ENCODE assay signal across 8 mouse cellular contexts in genomic region chr11:61760518-61760917, GRCm38 (mm10). TPM values are rescaled to one million over a fixed set of nuclear protein-coding genes. Genes with fewer than 3 reads are reported as not detected.
DNase-seq lines count a peak whose midpoint lies in the region; ATAC-seq and TF ChIP-seq lines count a peak whose summit lies in the region.

No protein-coding gene starts in this region.

- no peaks in the 10 kb centered on the region for H3K9me3 ChIP-seq in heart, embryonic 14.5 days (ENCODE audit: control insufficient read depth, low read length)
- H3K9me3 ChIP-seq in CH12.LX (replicated peaks; ENCODE audit: low read length): no peaks in the 10 kb centered on the region
- H3K9me3 ChIP-seq in embryonic facial prominence, embryonic 11.5 days (replicated peaks; ENCODE audit: control insufficient read depth, low read length): no peaks in the 10 kb centered on the region
- H3K9me3 ChIP-seq in intestine, embryonic 16.5 days (ENCODE audit: control insufficient read depth, low read length): no peaks in the 10 kb centered on the region
- H3K9me3 ChIP-seq in midbrain, embryonic 16.5 days (replicated peaks; ENCODE audit: control insufficient read depth, low read length, poor library complexity, severe bottlenecking): no peaks in the 10 kb centered on the region

- TF ChIP-seq POLR2A in CH12.LX (IDR thresholded peaks at IDR 0.05; ENCODE audit: low read depth, low read length): no peak

- H3K9ac ChIP-seq in heart, embryonic 14.5 days (ENCODE audit: low read length): no peak overlapping the region
- 0 out of 2 replicates have a peak overlapping the region, but pooled peaks have one; percentile 48 for H3K9ac ChIP-seq in CH12.LX (ENCODE audit: insufficient read depth, low read depth)
- no peak overlapping the region for H3K9ac ChIP-seq in embryonic facial prominence, embryonic 11.5 days (replicated peaks; ENCODE audit: low read length)
- no peak overlapping the region for H3K9ac ChIP-seq in intestine, embryonic 16.5 days (ENCODE audit: low read depth, low read length)
- H3K9ac ChIP-seq in midbrain, embryonic 16.5 days (ENCODE audit: low read depth, low read length): no peak overlapping the region

- peak overlapping the region in 1 of 2 experiments; percentile 64; a peak in 1 of 4 replicates for H3K4me3 ChIP-seq in heart, embryonic 14.5 days (ENCODE audit: control insufficient read depth in 1 of 2, insufficient read depth in 1 of 2, low read depth in 1 of 2, low read length in 2 of 2)
- H3K4me3 ChIP-seq in CH12.LX (replicated peaks in 1 of 3; ENCODE audit: low read depth in 2 of 3, low read length in 2 of 3, poor library complexity in 1 of 3): peak overlapping the region; percentile 15 to 98 (median 66)
- no peak overlapping the region for H3K4me3 ChIP-seq in embryonic facial prominence, embryonic 11.5 days (ENCODE audit: low read depth, low read length)
- H3K4me3 ChIP-seq in intestine, embryonic 16.5 days (ENCODE audit: low read length): no peak overlapping the region
- H3K4me3 ChIP-seq in midbrain, embryonic 16.5 days (ENCODE audit: low read depth, low read length): peak overlapping the region; percentile 68

- dilution Hi-C loops in CH12.LX (cut with MboI; ENCODE audit: extremely low pct_ligation_motif_present, extremely low pct_unique_long_range_greater_than_20kb, low sequenced_read_pairs): no loop called here

- H3K4me2 ChIP-seq in heart, embryonic 14.5 days (ENCODE audit: low read length): peak overlapping the region; percentile 70
- peak overlapping the region; percentile 98 for H3K4me2 ChIP-seq in CH12.LX (ENCODE audit: insufficient read depth, low read depth, poor library complexity, severe bottlenecking)
- no peak overlapping the region for H3K4me2 ChIP-seq in embryonic facial prominence, embryonic 11.5 days (ENCODE audit: low read depth, low read length)
- peak overlapping the region; percentile 63 for H3K4me2 ChIP-seq in intestine, embryonic 16.5 days (ENCODE audit: low read depth, low read length)
- peak overlapping the region; percentile 73 for H3K4me2 ChIP-seq in midbrain, embryonic 16.5 days (ENCODE audit: low read length)

- TF ChIP-seq CTCF in CH12.LX (conservative IDR thresholded peaks at IDR 0.05 in 1 of 2, IDR thresholded peaks at IDR 0.05 in 1 of 2; ENCODE audit: low read depth in 2 of 2, low read length in 2 of 2): peak in 1 of 2 experiments; percentile 64; a peak in 2 of 4 replicates

- no peak overlapping the region for H3K27ac ChIP-seq in heart, embryonic 14.5 days (replicated peaks in 1 of 2; ENCODE audit: control insufficient read depth in 1 of 2, insufficient read depth in 1 of 2, low read depth in 2 of 2, low read length in 2 of 2)
- H3K27ac ChIP-seq in CH12.LX (ENCODE audit: insufficient read depth, low read depth): no peak overlapping the region
- H3K27ac ChIP-seq in embryonic facial prominence, embryonic 11.5 days (replicated peaks; ENCODE audit: low read depth, low read length): no peak overlapping the region
- no peak overlapping the region for H3K27ac ChIP-seq in intestine, embryonic 16.5 days (ENCODE audit: low read length)
- H3K27ac ChIP-seq in midbrain, embryonic 16.5 days (ENCODE audit: low read length): no peak overlapping the region

- no peak for TF ChIP-seq EP300 in CH12.LX (IDR thresholded peaks at IDR 0.05; ENCODE audit: low read length)

- intact Hi-C loops in heart, postnatal 10 days (cut with DNase I): no loop called here

- in situ Hi-C loops in CH12.LX (cut with MboI; ENCODE audit: low pct_ligation_motif_present, low pct_unique_long_range_greater_than_20kb, low sequenced_read_pairs): no loop called here

- peaks cover 10% of the 10 kb centered on the region; the same call in 1 of the 2 replicates for H3K79me2 ChIP-seq in CH12.LX (replicated peaks; ENCODE audit: control insufficient read depth, extremely low read depth, insufficient read depth, poor library complexity, severe bottlenecking)

- H3K36me3 ChIP-seq in heart, embryonic 14.5 days (ENCODE audit: control insufficient read depth, insufficient read depth, low read length): peaks cover 13% of the 10 kb centered on the region
- H3K36me3 ChIP-seq in CH12.LX (replicated peaks in 1 of 2; ENCODE audit: control insufficient read depth in 1 of 2, insufficient read depth in 1 of 2, low read length in 1 of 2): peaks cover 14 to 40% of the 10 kb centered on the region in 2 experiments
- H3K36me3 ChIP-seq in embryonic facial prominence, embryonic 11.5 days (replicated peaks; ENCODE audit: control insufficient read depth, insufficient read depth, low read depth, low read length): no peaks in the 10 kb centered on the region
- no peaks in the 10 kb centered on the region for H3K36me3 ChIP-seq in intestine, embryonic 16.5 days (ENCODE audit: control insufficient read depth, insufficient read depth, low read length)
- H3K36me3 ChIP-seq in midbrain, embryonic 16.5 days (ENCODE audit: control insufficient read depth, insufficient read depth, low read length): 0 out of 2 replicates have a peak, but pooled peaks cover 4% of the 10 kb centered on the region

- DNase-seq in heart, postnatal 10 days: no peak
- DNase-seq in CH12.LX (ENCODE audit: extremely low read depth): peak; percentile 84
- peak; percentile 7 for DNase-seq in embryonic facial prominence, embryonic 11.5 days (ENCODE audit: low spot score)
- no peak for DNase-seq in testis, postnatal 10 days (ENCODE audit: low spot score)
- DNase-seq in gastrocnemius, postnatal 10 days: no peak

- no peaks in the 10 kb centered on the region for H3K27me3 ChIP-seq in heart, embryonic 14.5 days (ENCODE audit: control insufficient read depth, insufficient read depth, low read length)
- H3K27me3 ChIP-seq in CH12.LX (replicated peaks): no peaks in the 10 kb centered on the region
- H3K27me3 ChIP-seq in embryonic facial prominence, embryonic 11.5 days (ENCODE audit: control insufficient read depth, insufficient read depth, low read length): no peaks in the 10 kb centered on the region
- no peaks in the 10 kb centered on the region for H3K27me3 ChIP-seq in intestine, embryonic 16.5 days (replicated peaks; ENCODE audit: control insufficient read depth, insufficient read depth, low read length)
- no peaks in the 10 kb centered on the region for H3K27me3 ChIP-seq in midbrain, embryonic 16.5 days (ENCODE audit: control insufficient read depth, insufficient read depth, low read depth, low read length)

- 75% methylated on average over 5 of the region's 5 CpGs for WGBS in heart, embryonic 14.5 days
- 73% methylated on average over 5 of the region's 5 CpGs for WGBS in embryonic facial prominence, embryonic 11.5 days
- 71% methylated on average over 5 of the region's 5 CpGs for WGBS in intestine, embryonic 16.5 days
- 63% methylated on average over 5 of the region's 5 CpGs for WGBS in midbrain, embryonic 16.5 days

- no peak for ATAC-seq in heart, embryonic 14.5 days (ENCODE audit: insufficient number of reproducible peaks, insufficient read depth, low FRiP score, low read depth)
- ATAC-seq in embryonic facial prominence, embryonic 11.5 days (replicated peaks; ENCODE audit: insufficient number of reproducible peaks, low FRiP score, low TSS enrichment, low read depth): no peak
- no peak for ATAC-seq in intestine, embryonic 16.5 days
- no peak for ATAC-seq in midbrain, embryonic 16.5 days

- no peak for TF ChIP-seq RAD21 in CH12.LX (IDR thresholded peaks at IDR 0.05; ENCODE audit: low read depth, low read length)

- peaks cover 3% of the 10 kb centered on the region in 2 experiments; a peak in 2 of 4 replicates for H3K4me1 ChIP-seq in heart, embryonic 14.5 days (ENCODE audit: control insufficient read depth in 2 of 2, insufficient read depth in 2 of 2, low read length in 2 of 2)
- H3K4me1 ChIP-seq in CH12.LX (ENCODE audit: control insufficient read depth in 1 of 2, insufficient read depth in 2 of 2): peaks cover 6 to 42% of the 10 kb centered on the region in 2 experiments; a peak in 3 of 4 replicates
- H3K4me1 ChIP-seq in embryonic facial prominence, embryonic 11.5 days (ENCODE audit: control insufficient read depth, insufficient read depth, low read length): no peaks in the 10 kb centered on the region
- H3K4me1 ChIP-seq in intestine, embryonic 16.5 days (ENCODE audit: control insufficient read depth, insufficient read depth, low read length): peaks cover 5% of the 10 kb centered on the region; the same call in 1 of the 2 replicates
- H3K4me1 ChIP-seq in midbrain, embryonic 16.5 days (ENCODE audit: control insufficient read depth, insufficient read depth, low read length): peaks cover 6% of the 10 kb centered on the region

TF ChIP-seq in CH12.LX, 34 proteins besides CTCF, POLR2A, EP300 and RAD21 (continues in another document):
- TF ChIP-seq ZNF384 (IDR thresholded peaks at IDR 0.05; ENCODE audit: low read depth, low read length) (no peak), USF1 (IDR thresholded peaks at IDR 0.05; ENCODE audit: low read depth, low read length) (peak; percentile 86), IRF4 (IDR thresholded peaks at IDR 0.05; ENCODE audit: low read depth, low read length) (0 out of 2 replicates have a peak, but pooled peaks have one; percentile 4), UBTF (IDR thresholded peaks at IDR 0.05; ENCODE audit: low read depth, low read length) (0 out of 2 replicates have a peak, but pooled peaks have one; percentile 4), MYC (IDR thresholded peaks at IDR 0.05; ENCODE audit: low read depth, low read length) (peak; percentile 89; the same call in 1 of the 2 replicates)

RNA-seq across cellular contexts. Expression of gene Prpsap2, which starts 1.4 kb away (rescaled TPM):
- polyA plus RNA-seq in heart, embryonic 14.5 days (2014; fragmentation: Nextera tagmentation; extraction: Ambion mirVana): 13.7 and 15.5 TPM in 2 replicates
- 1 to 10 TPM; 8.5 to 9.6 TPM for total RNA-seq in heart, postnatal 10 days (2021)
- 67.5 and 69.3 TPM in 2 replicates for total RNA-seq in CH12.LX (2012; rRNA removed)
- total RNA-seq in CH12.LX (2014; rRNA removed): 150 and 157 TPM in 2 replicates
- 81.8 and 85.6 TPM in 2 replicates for polyA plus RNA-seq in CH12.LX (2012; ENCODE audit: insufficient read length, low read depth)
- 33.1 and 36.9 TPM in 2 replicates for polyA plus RNA-seq in embryonic facial prominence, embryonic 11.5 days (2014; fragmentation: Nextera tagmentation; extraction: Ambion mirVana)
- 25.0 and 26.3 TPM in 2 replicates for polyA plus RNA-seq in intestine, embryonic 16.5 days (2015; fragmentation: Nextera tagmentation; extraction: Ambion mirVana)
- polyA plus RNA-seq in midbrain, embryonic 16.5 days (2015; fragmentation: Nextera tagmentation; extraction: Ambion mirVana): 55.3 TPM in 2 replicates
- total RNA-seq in gastrocnemius, postnatal 10 days (2021): 1 to 10 TPM; 6.0 to 7.9 TPM

RNA-seq across cellular contexts. Expression of gene Slc5a10, which starts 39.9 kb away (rescaled TPM):
- 0.13 TPM in 1 of 2 replicates, not detected in the other for polyA plus RNA-seq in heart, embryonic 14.5 days (2014; fragmentation: Nextera tagmentation; extraction: Ambion mirVana)
- not detected for total RNA-seq in heart, postnatal 10 days (2021)
- total RNA-seq in CH12.LX (2012; rRNA removed) (0.55 and 1.4 TPM in 2 replicates), CH12.LX (2014; rRNA removed) (0.61 and 0.70 TPM in 2 replicates)
- 1.3 and 1.6 TPM in 2 replicates for polyA plus RNA-seq in CH12.LX (2012; ENCODE audit: insufficient read length, low read depth)
- polyA plus RNA-seq in embryonic facial prominence, embryonic 11.5 days (2014; fragmentation: Nextera tagmentation; extraction: Ambion mirVana): not detected in 2 replicates
- polyA plus RNA-seq in intestine, embryonic 16.5 days (2015; fragmentation: Nextera tagmentation; extraction: Ambion mirVana): 0.07 and 0.11 TPM in 2 replicates
- polyA plus RNA-seq in midbrain, embryonic 16.5 days (2015; fragmentation: Nextera tagmentation; extraction: Ambion mirVana): not detected in 2 replicates
- total RNA-seq in gastrocnemius, postnatal 10 days (2021): not detected

Comparison
In these comparisons a context has a peak if more than half of its experiments do, and no peak if none do; other contexts are left out.
1. H3K4me3 ChIP-seq: peak in CH12.LX (3 of 3) and midbrain, embryonic 16.5 days (single experiment); none in embryonic facial prominence, embryonic 11.5 days (single experiment) and intestine, embryonic 16.5 days (single experiment).
2. DNase-seq: peak in CH12.LX (single experiment) and embryonic facial prominence, embryonic 11.5 days (single experiment); none in heart, postnatal 10 days (0 of 2), testis, postnatal 10 days (single experiment) and gastrocnemius, postnatal 10 days (single experiment).